Mouse (Mus musculus) liver, postnatal 0 days (tissue): ENCODE measurements at regions not wholly inside any gene's neighbourhood (a gene's known extent, or its start where the extent isn't known, plus 50 kb on each side); places are given as distances from the start of the nearest gene placed in this dataset.

Experiments
- CTCF ChIP-seq: sonication (generic); IDR thresholded peaks from 2 replicates; pipeline ENCODE4 v1.5.1; 2016; ENCODE audit warnings: antibody characterized with exemption, low read depth
- EP300 ChIP-seq: IDR thresholded peaks from 2 replicates; pipeline ENCODE4 v1.6.1; 2016; ENCODE audit warnings: antibody characterized with exemption, low read depth, mild to moderate bottlenecking

DNA sequence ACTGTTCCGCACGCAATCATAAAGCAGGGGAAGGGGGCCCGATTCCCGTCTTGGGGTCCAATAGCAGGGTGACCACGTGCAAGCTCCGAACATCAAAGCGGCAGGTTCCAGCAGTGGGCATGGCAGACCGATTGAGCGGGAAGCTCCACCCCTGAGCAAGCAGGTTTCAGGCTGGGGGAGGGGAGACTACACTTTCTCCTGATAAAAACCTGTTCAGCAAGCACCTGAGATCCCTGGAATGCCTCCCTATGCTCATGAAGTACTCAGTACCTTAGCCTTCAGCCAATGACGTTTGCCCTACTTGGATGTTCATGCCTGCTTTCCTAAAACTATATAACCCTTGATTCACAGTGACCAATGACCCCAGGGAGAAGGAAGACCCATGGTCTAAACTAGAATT, 83.7 kb upstream of the Rorb start:
- TF ChIP-seq CTCF (no peak), EP300 (no peak)
